ENCODE assay signal across 15 mouse cellular contexts in the genomic region with DNA sequence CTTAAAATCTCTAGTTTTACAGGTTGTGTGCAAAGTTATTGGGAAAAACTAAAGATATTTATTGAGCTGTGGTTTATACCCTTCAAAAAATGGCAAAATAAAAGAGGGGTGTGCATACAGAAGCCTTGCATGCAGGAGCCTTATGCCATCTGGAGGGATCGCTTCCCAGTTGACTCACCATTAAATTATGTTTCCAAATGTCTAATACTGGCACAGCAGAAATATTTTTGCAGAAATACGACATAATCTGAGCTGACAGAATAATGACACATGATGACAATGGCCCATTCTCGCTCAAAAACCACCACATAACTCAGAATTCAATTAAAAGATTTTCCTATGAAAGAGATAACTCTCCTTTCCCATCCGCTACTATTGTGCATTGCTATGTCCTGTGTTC.
"Had no signal": no experiment of that assay in that cellular context is flagged by ENCODE, and none has a peak within 500 bp of the region (broad histone marks: within the 10 kb centered on the region; RNA-seq: fewer than 3 reads in every experiment).

No protein-coding gene starts in this region.

- H3K27ac ChIP-seq: kidney, embryonic 15.5 days; liver, embryonic 13.5 days; stomach, postnatal 0 days had no signal

- H3K4me1 ChIP-seq: kidney, embryonic 15.5 days; liver, embryonic 13.5 days had no signal

- H3K27me3 ChIP-seq: kidney, embryonic 15.5 days; liver, embryonic 13.5 days had no signal

- H3K4me3 ChIP-seq: kidney, embryonic 15.5 days; liver, embryonic 13.5 days had no signal

- H3K9me3 ChIP-seq: kidney, embryonic 15.5 days; liver, embryonic 13.5 days had no signal

- H3K36me3 ChIP-seq: kidney, embryonic 15.5 days; liver, embryonic 13.5 days had no signal

- DNase-seq: kidney, adult 11 months; kidney, adult 8-10 months; kidney, postnatal 10 days; kidney, postnatal 36 days; liver, embryonic 13.5 days; lung, adult 2 months; lung, postnatal 14 days; lung, postnatal 4 days; midbrain, embryonic 14.5 days; right cerebral cortex, postnatal 14 days; right cerebral cortex, postnatal 4 days; thymus, postnatal 25 days had no signal

- H3K4me2 ChIP-seq: kidney, embryonic 15.5 days; liver, embryonic 13.5 days; midbrain, embryonic 11.5 days had no signal

- H3K9ac ChIP-seq: kidney, embryonic 15.5 days; liver, embryonic 13.5 days had no signal
